Mouse (Mus musculus): ENCODE data around the gene Gm37419. TPM values are rescaled to one million over a fixed set of nuclear protein-coding genes. Genes with fewer than 3 reads are reported as not detected.

Gene Gm37419
- total RNA-seq (2021): not detected
- long read RNA-seq, experiment 1: 0 reads
- long read RNA-seq, experiment 2: 0 reads

GRCm38 (mm10) chr16:23988466-23989208, at the start of gene Gm37419, which contains the start of gene Bcl6:
Gene Gm37419, plus strand, starts transcription at chr16:23988482.
Gene Bcl6, minus strand, starts transcription at chr16:23988852.
- peak within 1 kb of the TSS; percentile 94 for H3K4me3 ChIP-seq
- intact Hi-C loops (cut with DNase I): loop anchor here (1.0 to 5.0 kb wide), 2 partner anchors 294 to 1071 kb away; no protein-coding TSS in a partner anchor
- TF ChIP-seq CTCF (IDR thresholded peaks at IDR 0.05): no peak
- peak within 1 kb of the TSS; percentile 99 for H3K27ac ChIP-seq
- DNase-seq: peak; percentile 92

GRCm38 (mm10) chr16:23944801-23945200, 43.5 kb upstream of the Gm37419 start:
- intact Hi-C loops (cut with DNase I): no loop called here
- Histone ChIP-seq H3K27ac (no peak overlapping the region), H3K4me3 (no peak overlapping the region)
- no peak for TF ChIP-seq CTCF (IDR thresholded peaks at IDR 0.05)
- no peak for DNase-seq

GRCm38 (mm10) chr16:23947654-23948053, 40.6 kb upstream of the Gm37419 start:
- DNase-seq: no peak
- Histone ChIP-seq H3K27ac (no peak overlapping the region), H3K4me3 (no peak overlapping the region)
- intact Hi-C loops (cut with DNase I): no loop called here
- peak; percentile 14; the same call in 1 of the 2 replicates for TF ChIP-seq CTCF (IDR thresholded peaks at IDR 0.05)

- intact Hi-C loops (cut with DNase I): loop anchor here (2.0 to 5.0 kb wide), 3 partner anchors 53 to 1075 kb away; no protein-coding TSS in a partner anchor
- DNase-seq: no peak
- Histone ChIP-seq H3K4me3 (no peak overlapping the region), H3K27ac (no peak overlapping the region)
- no peak for TF ChIP-seq CTCF (IDR thresholded peaks at IDR 0.05)
Measured at GRCm38 (mm10) chr16:23952101-23952727, 36.1 kb upstream of the Gm37419 start.

GRCm38 (mm10) chr16:23953189-23953958, 34.9 kb upstream of the Gm37419 start:
- peak; percentile 62 for DNase-seq
- Histone ChIP-seq H3K27ac (no peak overlapping the region), H3K4me3 (no peak overlapping the region)
- peak; percentile 85 for TF ChIP-seq CTCF (IDR thresholded peaks at IDR 0.05)
- intact Hi-C loops (cut with DNase I): loop anchor here (1.0 to 5.0 kb wide), 4 partner anchors 55 to 1076 kb away; no protein-coding TSS in a partner anchor

GRCm38 (mm10) chr16:23953959-23954260, 34.4 kb upstream of the Gm37419 start:
- Histone ChIP-seq H3K4me3 (no peak overlapping the region), H3K27ac (no peak overlapping the region)
- no peak for TF ChIP-seq CTCF (IDR thresholded peaks at IDR 0.05)
- DNase-seq: no peak
- intact Hi-C loops (cut with DNase I): loop anchor here (1.0 to 5.0 kb wide), 4 partner anchors 55 to 1077 kb away; no protein-coding TSS in a partner anchor

- DNase-seq: no peak
- no peak overlapping the region for H3K27ac ChIP-seq
- intact Hi-C loops (cut with DNase I): no loop called here
- no peak for TF ChIP-seq CTCF (IDR thresholded peaks at IDR 0.05)
- H3K4me3 ChIP-seq: no peak overlapping the region
Measured at GRCm38 (mm10) chr16:23958938-23959337, 29.3 kb upstream of the Gm37419 start.

GRCm38 (mm10) chr16:23962401-23962800, 25.9 kb upstream of the Gm37419 start:
- TF ChIP-seq CTCF (IDR thresholded peaks at IDR 0.05): peak; percentile 74
- intact Hi-C loops (cut with DNase I): loop anchor here (2.0 to 5.0 kb wide), 2 partner anchors 1300 to 1386 kb away; no protein-coding TSS in a partner anchor
- H3K4me3 ChIP-seq: no peak overlapping the region
- no peak for DNase-seq
- peak overlapping the region; percentile 92 for H3K27ac ChIP-seq

GRCm38 (mm10) chr16:23963896-23964668, 24.2 kb upstream of the Gm37419 start:
- TF ChIP-seq CTCF (IDR thresholded peaks at IDR 0.05): no peak
- peak overlapping the region; percentile 92 for H3K27ac ChIP-seq
- peak; percentile 82 for DNase-seq
- peak overlapping the region; percentile 29; the same call in 1 of the 2 replicates for H3K4me3 ChIP-seq
- intact Hi-C loops (cut with DNase I): loop anchor here (2.0 to 5.0 kb wide), 2 partner anchors 1298 to 1385 kb away; no protein-coding TSS in a partner anchor

- TF ChIP-seq CTCF (IDR thresholded peaks at IDR 0.05): no peak
Measured at GRCm38 (mm10) chr16:23964706-23965367, 23.4 kb upstream of the Gm37419 start.

GRCm38 (mm10) chr16:23966066-23966465, 22.2 kb upstream of the Gm37419 start:
- Histone ChIP-seq H3K4me3 (peak overlapping the region; percentile 13; the same call in 1 of the 2 replicates), H3K27ac (peak overlapping the region; percentile 92)
- no peak for TF ChIP-seq CTCF (IDR thresholded peaks at IDR 0.05)
- intact Hi-C loops (cut with DNase I): no loop called here
- no peak for DNase-seq

More at GRCm38 (mm10) chr16:23964706-23965367, 23.4 kb upstream of the Gm37419 start:
- intact Hi-C loops (cut with DNase I): loop anchor here (5.0 kb wide), 1 partner anchor 1297 kb away; no protein-coding TSS in a partner anchor
- Histone ChIP-seq H3K4me3 (peak overlapping the region; percentile 29), H3K27ac (peak overlapping the region; percentile 92)
- DNase-seq: no peak
